Mouse (Mus musculus): Measurements from ENCODE around the gene Slc34a1. TPM values are rescaled to one million over a fixed set of nuclear protein-coding genes. Genes with fewer than 3 reads are reported as not detected.

Slc34a1 gene
- polyA plus RNA-seq, 1 experiment: 9,073 TPM

- DNase-seq: no peak
- 1% methylated on average over 33 of the region's 33 CpGs for WGBS
- H3K27me3 ChIP-seq (replicated peaks; ENCODE audit: control insufficient read depth, insufficient read depth, low read length): no peaks in the 10 kb centered on the region
- TF ChIP-seq POLR2A (IDR thresholded peaks at IDR 0.05; ENCODE audit: low read depth, low read length) (peak; percentile 9), CTCF (conservative IDR thresholded peaks at IDR 0.05; ENCODE audit: insufficient read depth, insufficient read length, low read depth, low read length) (no peak)
- H3K27ac ChIP-seq (ENCODE audit: insufficient read depth, low read depth, low read length): peak overlapping the region; percentile 90
- peaks cover 5% of the 10 kb centered on the region; the same call in 1 of the 2 replicates for H3K4me1 ChIP-seq (ENCODE audit: control insufficient read depth, insufficient read depth, low read length)
- H3K4me3 ChIP-seq (ENCODE audit: insufficient read depth, low read depth, low read length): peak overlapping the region; percentile 68
- H3K36me3 ChIP-seq (ENCODE audit: control insufficient read depth, insufficient read depth, low read length): no peaks in the 10 kb centered on the region
Observed at GRCm38 (mm10) chr13:55444286-55444936, 46.4 kb downstream of the Slc34a1 start.

DNA sequence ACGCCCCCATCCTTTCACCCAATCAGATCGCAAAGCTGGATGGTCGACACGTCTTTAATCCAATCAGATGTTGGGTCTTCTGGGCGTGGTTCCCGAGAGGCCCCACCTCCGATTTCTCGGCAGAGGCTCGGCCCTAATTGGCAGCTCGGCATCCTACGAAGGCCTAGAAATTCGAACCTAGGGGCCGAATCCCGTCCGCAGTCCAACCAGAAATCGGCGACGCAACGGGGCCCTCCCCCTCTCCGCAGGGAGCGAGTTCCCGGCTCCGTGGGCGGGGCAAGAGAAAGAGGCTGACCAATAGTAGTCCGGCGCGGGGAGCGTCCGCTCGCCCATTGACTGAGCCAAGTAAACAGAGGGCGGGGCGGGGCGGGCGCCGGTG lies 46.9 kb downstream of the Slc34a1 start, which contains the start of gene Grk6:
Gene Grk6 (plus strand): TSS at position 136 of the 379 bp plus-strand sequence.
- Histone ChIP-seq H3K4me1 (ENCODE audit: control insufficient read depth, insufficient read depth, low read length) (peaks cover 5% of the 10 kb centered on the region; the same call in 1 of the 2 replicates), H3K36me3 (ENCODE audit: control insufficient read depth, insufficient read depth, low read length) (no peaks in the 10 kb centered on the region), H3K27me3 (replicated peaks; ENCODE audit: control insufficient read depth, insufficient read depth, low read length) (no peaks in the 10 kb centered on the region), H3K4me3 (ENCODE audit: insufficient read depth, low read depth, low read length) (peak within 1 kb of the TSS; percentile 90), H3K27ac (ENCODE audit: insufficient read depth, low read depth, low read length) (peak within 1 kb of the TSS; percentile 90)
- WGBS: under 1% methylated on average over 35 of the region's 35 CpGs
- TF ChIP-seq CTCF (conservative IDR thresholded peaks at IDR 0.05; ENCODE audit: insufficient read depth, insufficient read length, low read depth, low read length) (no peak), POLR2A (IDR thresholded peaks at IDR 0.05; ENCODE audit: low read depth, low read length) (no peak)
- peak; percentile 100 for DNase-seq

- Histone ChIP-seq H3K36me3 (ENCODE audit: control insufficient read depth, insufficient read depth, low read length) (no peaks in the 10 kb centered on the region), H3K27ac (ENCODE audit: insufficient read depth, low read depth, low read length) (peak overlapping the region; percentile 84), H3K4me1 (ENCODE audit: control insufficient read depth, insufficient read depth, low read length) (peaks cover 5% of the 10 kb centered on the region; the same call in 1 of the 2 replicates), H3K27me3 (replicated peaks; ENCODE audit: control insufficient read depth, insufficient read depth, low read length) (no peaks in the 10 kb centered on the region), H3K4me3 (ENCODE audit: insufficient read depth, low read depth, low read length) (peak overlapping the region; percentile 90)
- no peak for DNase-seq
- WGBS: 3% methylated on average over 66 of the region's 66 CpGs
- TF ChIP-seq POLR2A (IDR thresholded peaks at IDR 0.05; ENCODE audit: low read depth, low read length): no peak
- TF ChIP-seq CTCF (conservative IDR thresholded peaks at IDR 0.05; ENCODE audit: insufficient read depth, insufficient read length, low read depth, low read length): no peak
Observed at GRCm38 (mm10) chr13:55445361-55446091, 47.5 kb downstream of the Slc34a1 start.

DNA sequence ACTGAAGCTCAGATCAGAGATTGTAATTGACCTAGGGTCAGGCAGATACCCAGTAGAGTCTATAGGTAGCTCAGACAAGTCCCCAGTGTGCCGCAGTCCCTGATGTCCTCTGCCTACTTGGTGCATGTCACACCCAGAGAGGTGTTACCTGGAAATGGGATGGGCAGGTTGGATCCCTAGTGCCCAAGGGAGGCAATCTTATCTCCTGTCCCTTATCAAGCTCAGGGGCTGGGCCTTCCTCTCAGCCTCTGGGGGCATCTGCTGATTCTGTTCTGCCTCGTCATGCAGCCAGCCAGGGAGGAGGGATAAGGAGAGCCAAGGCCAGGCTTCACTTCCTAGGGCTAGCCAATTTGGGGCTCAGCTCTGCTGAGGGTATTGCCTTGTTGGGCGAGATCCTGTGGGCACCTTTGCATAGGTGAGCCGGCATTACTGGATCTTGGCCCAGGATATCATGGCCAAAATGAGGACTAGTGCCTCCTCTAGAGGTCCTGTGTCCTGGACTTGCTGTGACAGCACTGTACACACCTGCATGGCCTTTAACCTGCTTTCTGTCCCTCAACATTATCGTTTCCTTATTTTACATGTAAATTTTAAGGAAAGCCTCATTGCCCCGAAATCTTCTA lies 48.6 kb downstream of the Slc34a1 start:
- H3K27me3 ChIP-seq (replicated peaks; ENCODE audit: control insufficient read depth, insufficient read depth, low read length): no peaks in the 10 kb centered on the region
- TF ChIP-seq CTCF (conservative IDR thresholded peaks at IDR 0.05; ENCODE audit: insufficient read depth, insufficient read length, low read depth, low read length) (no peak), POLR2A (IDR thresholded peaks at IDR 0.05; ENCODE audit: low read depth, low read length) (no peak)
- WGBS: 84% methylated on average over 6 of the region's 6 CpGs
- no peak overlapping the region for H3K27ac ChIP-seq (ENCODE audit: insufficient read depth, low read depth, low read length)
- H3K36me3 ChIP-seq (ENCODE audit: control insufficient read depth, insufficient read depth, low read length): no peaks in the 10 kb centered on the region
- peaks cover 5% of the 10 kb centered on the region; the same call in 1 of the 2 replicates for H3K4me1 ChIP-seq (ENCODE audit: control insufficient read depth, insufficient read depth, low read length)
- no peak overlapping the region for H3K4me3 ChIP-seq (ENCODE audit: insufficient read depth, low read depth, low read length)
- DNase-seq: no peak

GRCm38 (mm10) chr13:55447543-55447943 lies 49.6 kb downstream of the Slc34a1 start:
- TF ChIP-seq CTCF (conservative IDR thresholded peaks at IDR 0.05; ENCODE audit: insufficient read depth, insufficient read length, low read depth, low read length): no peak
- DNase-seq: no peak
- H3K27me3 ChIP-seq (replicated peaks; ENCODE audit: control insufficient read depth, insufficient read depth, low read length): no peaks in the 10 kb centered on the region
- WGBS: 41% methylated on average over 3 of the region's 3 CpGs
- H3K36me3 ChIP-seq (ENCODE audit: control insufficient read depth, insufficient read depth, low read length): no peaks in the 10 kb centered on the region
- H3K4me3 ChIP-seq (ENCODE audit: insufficient read depth, low read depth, low read length): no peak overlapping the region
- peaks cover 5% of the 10 kb centered on the region; the same call in 1 of the 2 replicates for H3K4me1 ChIP-seq (ENCODE audit: control insufficient read depth, insufficient read depth, low read length)
- no peak overlapping the region for H3K27ac ChIP-seq (ENCODE audit: insufficient read depth, low read depth, low read length)

- no peak overlapping the region for H3K4me3 ChIP-seq (ENCODE audit: insufficient read depth, low read depth, low read length)
- H3K27ac ChIP-seq (ENCODE audit: insufficient read depth, low read depth, low read length): no peak overlapping the region
- TF ChIP-seq POLR2A (IDR thresholded peaks at IDR 0.05; ENCODE audit: low read depth, low read length) (no peak), CTCF (conservative IDR thresholded peaks at IDR 0.05; ENCODE audit: insufficient read depth, insufficient read length, low read depth, low read length) (no peak)
- WGBS: 90% methylated on average over 5 of the region's 5 CpGs
- H3K27me3 ChIP-seq (replicated peaks; ENCODE audit: control insufficient read depth, insufficient read depth, low read length): no peaks in the 10 kb centered on the region
- peaks cover 5% of the 10 kb centered on the region; the same call in 1 of the 2 replicates for H3K4me1 ChIP-seq (ENCODE audit: control insufficient read depth, insufficient read depth, low read length)
- no peak for DNase-seq
- no peaks in the 10 kb centered on the region for H3K36me3 ChIP-seq (ENCODE audit: control insufficient read depth, insufficient read depth, low read length)
Observed at GRCm38 (mm10) chr13:55448131-55448530, 50.1 kb downstream of the Slc34a1 start.

GRCm38 (mm10) chr13:55449205-55449604 lies 51.2 kb downstream of the Slc34a1 start:
- Histone ChIP-seq H3K27me3 (replicated peaks; ENCODE audit: control insufficient read depth, insufficient read depth, low read length) (no peaks in the 10 kb centered on the region), H3K4me1 (ENCODE audit: control insufficient read depth, insufficient read depth, low read length) (peaks cover 5% of the 10 kb centered on the region; the same call in 1 of the 2 replicates), H3K27ac (ENCODE audit: insufficient read depth, low read depth, low read length) (no peak overlapping the region), H3K36me3 (ENCODE audit: control insufficient read depth, insufficient read depth, low read length) (no peaks in the 10 kb centered on the region), H3K4me3 (ENCODE audit: insufficient read depth, low read depth, low read length) (no peak overlapping the region)
- no peak for TF ChIP-seq POLR2A (IDR thresholded peaks at IDR 0.05; ENCODE audit: low read depth, low read length)
- TF ChIP-seq CTCF (conservative IDR thresholded peaks at IDR 0.05; ENCODE audit: insufficient read depth, insufficient read length, low read depth, low read length): no peak
- 92% methylated on average over 9 of the region's 9 CpGs for WGBS
- DNase-seq: no peak

Measured in kidney, adult 2 months (tissue).